Mouse (Mus musculus) left cerebral cortex, adult 2 months (tissue): ENCODE results near the gene Lemd1. TPM values are rescaled to one million over a fixed set of nuclear protein-coding genes. Genes with fewer than 3 reads are reported as not detected.
A peak's percentile ranks its signal among the peaks of the same experiment; 100 is the strongest.

Experiments used
- DNase-seq, 2 experiments: peaks; one replicate each; pipeline ENCODE4 v3.0.0; 2021 to 2022; ENCODE audit warnings: low spot score in 2 of 2, mixed read lengths in 1 of 2; ENCODE audit errors: extremely low spot score in 1 of 2
- H3K27ac ChIP-seq: fragments of 200-600 bp; 2 replicates; pipeline ENCODE4 v1.8.1; 2022
- H3K4me3 ChIP-seq: fragments of 200-600 bp; 2 replicates; pipeline ENCODE4 v1.8.1; 2022
- CTCF ChIP-seq: fragments of 200-600 bp; IDR thresholded peaks from 2 replicates; pipeline ENCODE4 v1.8.1; 2022; ENCODE audit warnings: antibody characterized with exemption, mild to moderate bottlenecking, moderate library complexity
- intact Hi-C: fragments of 180-260 bp; cut with DNase I; formaldehyde crosslinking; loops from one replicate; pipeline ENCODE4 v1.15.1; 2025
- total RNA-seq, 2 experiments: library from RNA; stranded (reverse); gene quantifications; 2 replicates each; pipeline ENCODE4 v1.2.3; 2021

The Lemd1 gene
- total RNA-seq, 2 experiments from 2014 or later, result 3.9 to 6.8 TPM

DNA sequence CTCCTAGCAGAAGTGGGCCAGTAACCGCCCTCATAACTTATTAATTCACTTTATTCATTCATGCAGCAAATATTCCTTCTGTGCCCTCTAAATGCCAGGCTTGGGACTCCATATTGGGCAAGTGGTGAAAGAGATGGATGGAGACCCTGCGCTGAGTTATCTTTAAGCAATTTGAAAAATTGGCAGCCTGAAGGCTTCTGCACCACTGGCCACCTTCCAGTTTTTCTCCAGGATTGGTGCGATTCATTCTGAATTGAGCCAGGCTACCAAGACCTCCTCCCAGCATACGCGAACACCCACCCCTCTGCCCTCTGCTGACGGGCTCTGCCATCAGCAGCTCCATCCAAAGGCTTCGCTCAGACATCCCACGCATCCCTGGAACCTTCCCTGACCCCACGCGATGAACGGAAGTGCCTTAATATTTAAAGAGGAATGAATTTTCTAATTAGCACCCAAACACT, 96.8 kb downstream of the Lemd1 start:
- no peak for DNase-seq
- intact Hi-C loops, result no loop called here
- no peak; the same call in 1 of the 2 replicates for TF ChIP-seq CTCF
- Histone ChIP-seq H3K4me3 (no peak overlapping the region), H3K27ac (no peak overlapping the region)

DNA sequence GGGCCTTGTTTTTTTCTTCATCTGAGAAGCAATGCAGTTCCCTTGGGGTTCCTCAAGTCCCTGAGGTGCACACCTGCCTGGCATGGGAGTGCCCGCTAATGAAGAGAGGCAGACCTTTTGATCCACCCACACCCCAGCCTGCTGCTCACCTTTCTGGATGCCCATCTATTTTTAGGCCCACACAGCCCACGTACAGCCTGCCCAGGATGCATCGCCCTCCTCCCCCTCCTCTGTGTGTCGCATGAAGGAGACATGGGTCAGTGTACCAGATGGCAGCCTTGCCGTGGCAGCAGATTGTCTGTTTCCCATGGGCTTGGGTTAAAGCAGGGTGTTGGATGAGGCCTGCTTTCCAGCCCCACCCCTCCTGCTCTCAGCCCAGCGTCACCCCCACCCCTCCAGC, 98.7 kb downstream of the Lemd1 start:
- Histone ChIP-seq H3K4me3 (no peak overlapping the region), H3K27ac (no peak overlapping the region)
- no peak for DNase-seq
- intact Hi-C loops, result no loop called here
- no peak for TF ChIP-seq CTCF

DNA sequence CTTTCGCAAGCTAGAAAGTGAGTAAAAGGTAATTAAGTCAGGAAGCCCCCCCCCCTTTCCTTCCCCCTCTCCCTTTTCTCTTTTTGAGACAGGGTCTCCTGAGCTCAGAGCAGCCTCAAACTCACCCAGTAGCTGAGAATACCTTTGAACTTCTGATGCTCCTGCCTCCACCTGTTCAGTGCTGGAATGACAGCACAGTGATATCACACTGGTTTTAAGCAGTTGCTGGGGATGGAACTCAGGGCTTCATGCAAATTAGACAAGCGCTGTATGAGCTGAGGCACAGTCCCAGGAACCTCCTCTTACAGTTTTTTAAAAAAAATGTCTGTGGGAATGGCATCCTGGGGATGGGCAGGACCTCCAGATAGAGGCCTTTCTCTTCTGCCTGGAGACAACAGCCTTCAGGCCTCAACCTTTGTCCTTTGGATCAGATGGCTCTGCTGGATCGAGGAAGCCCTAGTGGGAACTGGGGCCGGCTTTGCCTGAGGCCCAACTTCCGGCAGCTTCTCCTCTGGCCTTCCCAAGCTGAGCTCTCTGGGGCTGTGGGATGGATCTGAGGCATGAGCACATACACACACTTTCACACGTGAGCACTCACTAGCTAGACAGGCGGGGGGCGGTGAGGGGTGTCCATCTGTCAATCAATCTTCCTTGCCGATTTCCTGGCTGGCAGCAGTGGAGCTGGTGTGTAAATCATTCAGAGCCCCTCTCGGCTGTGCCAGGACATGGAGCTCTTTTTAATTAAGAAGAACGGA, 99.9 kb downstream of the Lemd1 start:
- intact Hi-C loops, result no loop called here
- Histone ChIP-seq H3K27ac (no peak overlapping the region), H3K4me3 (no peak overlapping the region)
- no peak for DNase-seq
- TF ChIP-seq CTCF, result no peak; the same call in 1 of the 2 replicates

DNA sequence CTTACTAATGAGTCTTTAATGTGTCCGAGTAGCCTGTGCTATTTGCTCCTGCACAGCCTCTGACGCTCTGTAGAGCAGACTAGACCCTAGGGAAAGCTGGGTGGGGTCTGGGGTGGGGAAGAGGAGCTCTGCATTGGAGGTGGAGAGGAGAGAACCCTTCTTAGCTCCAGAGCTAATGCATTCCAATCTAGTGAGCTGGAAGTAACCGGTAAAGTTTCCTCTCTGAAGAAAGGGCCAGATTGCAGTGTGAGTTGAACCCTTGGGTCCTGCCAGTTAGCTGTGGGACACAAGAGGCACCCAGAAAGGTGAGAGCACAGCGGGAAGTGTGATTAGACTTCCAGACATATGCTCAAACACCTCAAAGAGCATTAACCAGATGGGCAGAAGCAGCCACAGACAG, 100.5 kb downstream of the Lemd1 start:
- no peak overlapping the region for H3K27ac ChIP-seq
- intact Hi-C loops, result no loop called here
- H3K4me3 ChIP-seq, result no peak overlapping the region
- no peak for TF ChIP-seq CTCF
- no peak for DNase-seq

DNA sequence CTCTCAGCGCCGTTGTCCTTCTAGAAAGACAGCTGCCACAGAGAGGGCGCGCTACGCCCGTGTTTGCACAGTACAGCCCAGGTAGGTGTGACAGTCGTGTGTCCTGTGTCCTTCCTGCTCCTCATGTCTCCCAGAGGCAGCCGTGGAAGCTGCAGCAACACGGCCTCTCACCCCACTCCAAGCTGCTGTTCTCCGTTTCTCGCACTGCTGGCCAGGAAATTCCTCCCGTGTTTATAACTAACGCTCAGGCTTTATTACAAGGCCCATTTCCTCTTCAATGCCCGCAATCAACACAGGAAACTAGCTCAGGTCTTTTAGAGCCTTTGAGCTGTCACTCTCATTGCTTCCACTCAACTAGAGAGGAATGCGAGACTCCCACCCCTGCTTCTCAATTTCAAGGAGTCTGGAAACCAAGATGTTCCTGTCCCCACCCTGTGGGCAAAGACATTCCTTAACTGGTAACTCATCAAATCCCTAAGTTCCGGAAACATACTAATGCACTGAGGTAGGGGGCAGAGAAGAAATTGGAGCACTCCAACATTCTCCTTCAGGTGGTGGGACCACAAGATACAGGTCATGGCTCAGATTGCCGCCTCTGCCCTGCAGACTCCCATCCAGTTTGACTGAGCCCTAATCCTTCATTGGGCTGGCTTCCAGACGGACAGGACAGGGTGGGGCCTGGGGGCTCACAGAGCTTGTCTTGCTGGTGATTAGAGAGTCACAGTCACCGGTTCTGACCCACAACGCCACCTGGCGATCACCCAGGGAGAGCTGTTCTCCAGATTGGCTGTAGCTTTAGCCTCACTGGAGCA, 101.3 kb downstream of the Lemd1 start:
- intact Hi-C loops, result no loop called here
- DNase-seq, result no peak
- TF ChIP-seq CTCF, result no peak; the same call in none of the 2 replicates
- H3K4me3 ChIP-seq, result no peak overlapping the region
- H3K27ac ChIP-seq, result no peak overlapping the region

DNA sequence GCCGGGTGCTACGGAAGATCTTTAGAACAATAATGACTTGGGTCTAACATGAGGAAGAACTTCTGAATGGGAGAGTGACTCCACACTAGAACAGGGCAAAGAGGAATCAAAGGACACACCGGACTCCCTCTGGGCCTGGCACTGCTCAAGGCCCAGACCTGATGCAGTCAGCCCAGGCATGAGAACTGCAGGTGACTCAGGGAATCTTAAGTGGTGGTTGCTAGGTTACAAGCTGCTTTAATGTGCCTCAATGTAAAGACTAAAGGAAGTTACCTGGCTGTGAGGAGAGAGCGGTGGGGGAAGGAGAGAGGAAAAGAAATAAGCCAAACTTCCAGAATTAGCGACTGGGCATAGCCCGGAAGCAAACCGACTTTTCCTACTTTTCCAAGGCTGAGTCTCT, 104.3 kb downstream of the Lemd1 start:
- H3K4me3 ChIP-seq, result no peak overlapping the region
- intact Hi-C loops, result no loop called here
- DNase-seq, result no peak
- H3K27ac ChIP-seq, result no peak overlapping the region
- no peak for TF ChIP-seq CTCF

DNA sequence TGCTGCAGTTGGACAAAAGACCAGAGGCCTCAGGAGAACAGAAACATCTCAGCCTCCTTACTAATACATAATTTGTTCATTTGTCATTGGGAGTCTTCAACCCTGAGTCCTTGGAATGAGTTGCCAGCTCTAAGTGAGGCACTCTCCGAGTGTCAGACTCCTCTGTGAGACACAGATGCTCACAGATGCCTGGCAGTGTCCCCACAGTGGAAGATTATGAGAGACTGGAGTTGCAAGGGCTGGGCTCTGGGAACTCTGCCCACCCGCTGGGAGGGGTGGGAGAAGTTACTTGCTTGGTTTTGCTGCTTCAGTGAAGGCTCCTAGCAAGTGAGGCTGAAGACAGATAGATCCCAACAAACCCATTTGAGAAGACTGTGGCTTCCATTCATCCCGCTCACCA, 104.8 kb downstream of the Lemd1 start:
- DNase-seq, result no peak

DNA sequence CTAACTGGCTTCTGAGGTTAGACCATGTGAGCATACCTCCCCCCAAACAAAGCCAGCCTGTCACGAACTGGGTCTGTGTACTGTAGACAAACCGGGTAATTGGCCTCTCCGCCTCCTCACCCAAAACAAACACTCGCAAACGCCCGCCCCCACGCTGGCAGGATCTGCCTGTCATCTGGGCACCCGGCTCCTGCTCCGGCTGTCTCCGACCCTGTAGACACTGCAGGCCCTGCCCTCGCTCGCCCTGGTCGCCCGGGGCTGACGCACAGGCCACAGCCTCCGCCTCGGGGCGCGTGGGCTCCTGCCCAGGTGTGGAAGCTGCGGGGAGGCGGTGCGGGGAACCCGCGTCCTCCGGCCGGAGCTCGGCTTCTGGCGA, 107.2 kb downstream of the Lemd1 start, which contains the start of gene Klhdc8a:
Klhdc8a (plus strand) TSS at position 202 of the 376 bp plus-strand sequence.
- Histone ChIP-seq H3K4me3 (peak within 1 kb of the TSS; percentile 54), H3K27ac (peak within 1 kb of the TSS; percentile 86)
- intact Hi-C loops, result no loop called here

More for the DNA sequence above, 104.8 kb downstream of the Lemd1 start:
- no peak for TF ChIP-seq CTCF
- Histone ChIP-seq H3K4me3 (no peak overlapping the region), H3K27ac (no peak overlapping the region)
- intact Hi-C loops, result no loop called here

DNA sequence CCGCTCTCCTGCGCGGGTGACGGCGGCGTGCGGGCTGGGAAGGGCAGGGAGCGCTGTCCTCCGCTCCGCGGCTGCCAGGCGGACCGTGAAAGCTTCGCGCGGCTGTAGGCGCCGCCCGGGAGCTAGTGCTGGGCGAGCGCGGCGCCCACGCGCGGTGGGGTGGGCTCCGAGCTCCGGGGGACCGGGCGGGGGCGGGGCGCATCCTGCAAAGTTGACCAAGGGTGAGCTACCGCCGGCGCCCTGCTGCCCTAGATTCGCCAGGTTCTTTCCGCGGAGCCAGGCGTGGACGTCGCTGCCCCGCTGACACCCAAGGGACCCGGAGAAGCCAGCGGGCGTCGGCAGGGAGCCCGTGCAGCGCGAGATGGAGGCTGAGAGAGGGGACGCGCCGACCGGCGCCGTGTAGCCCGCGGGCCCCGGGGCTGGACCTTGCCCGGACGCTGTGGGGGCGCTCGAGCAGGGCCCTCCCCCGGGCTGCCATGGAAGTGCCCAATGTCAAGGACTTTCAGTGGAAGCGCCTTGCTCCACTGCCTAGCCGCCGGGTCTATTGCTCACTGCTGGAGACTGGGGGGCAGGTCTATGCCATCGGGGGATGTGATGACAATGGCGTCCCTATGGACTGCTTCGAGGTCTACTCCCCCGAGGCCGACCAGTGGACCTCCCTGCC, 107.7 kb downstream of the Lemd1 start:
- H3K27ac ChIP-seq, result peak overlapping the region; percentile 86
- intact Hi-C loops, result no loop called here
- no peak for TF ChIP-seq CTCF
- H3K4me3 ChIP-seq, result peak overlapping the region; percentile 54
- peak; percentile 30 to 48 for DNase-seq

More for the DNA sequence above, 107.2 kb downstream of the Lemd1 start, which contains the start of gene Klhdc8a:
- TF ChIP-seq CTCF, result no peak
- DNase-seq, result peak; percentile 54 to 67

DNA sequence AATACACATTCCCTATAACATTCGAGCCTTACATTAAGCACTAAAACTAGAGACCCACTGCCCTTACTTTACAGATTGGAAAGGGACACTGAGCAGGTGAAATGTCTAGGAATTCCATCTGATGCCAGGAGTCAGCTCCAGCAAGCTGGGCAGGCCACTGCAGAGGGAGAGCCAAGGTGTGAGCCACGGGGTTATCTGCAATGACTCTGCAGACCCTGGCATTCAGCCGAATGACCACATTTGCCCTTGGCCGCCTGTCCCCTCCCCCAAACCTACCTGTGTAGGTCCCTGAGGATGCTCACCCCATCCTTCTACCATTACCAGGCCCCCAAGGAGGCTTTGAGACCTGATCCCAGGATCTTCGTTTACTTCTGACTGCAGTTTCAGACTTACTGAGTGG, 108.5 kb downstream of the Lemd1 start:
- TF ChIP-seq CTCF, result no peak
- no peak for DNase-seq
- intact Hi-C loops, result no loop called here
- H3K4me3 ChIP-seq, result peak overlapping the region; percentile 54
- H3K27ac ChIP-seq, result peak overlapping the region; percentile 86; the same call in 1 of the 2 replicates

DNA sequence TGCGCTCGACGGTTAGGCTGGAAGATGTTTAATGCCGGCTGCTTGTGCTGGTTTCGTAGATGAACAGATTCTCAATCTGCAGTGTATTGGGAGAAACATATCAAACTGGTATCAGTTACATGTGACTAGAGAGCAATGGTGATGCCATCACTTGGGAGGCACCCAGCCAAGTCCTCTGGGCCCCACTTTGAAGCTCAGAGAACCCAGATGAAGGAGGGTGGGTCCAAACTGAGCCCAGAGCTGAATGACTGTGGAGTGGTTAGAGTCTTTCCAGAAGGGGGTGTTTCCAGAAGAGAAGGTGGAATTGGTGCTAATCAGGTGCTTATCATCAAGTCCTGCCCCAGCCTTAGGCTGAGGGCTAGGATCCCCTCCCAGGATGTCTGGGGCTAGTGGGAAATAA, 110.0 kb downstream of the Lemd1 start:
- DNase-seq, result no peak
- intact Hi-C loops, result no loop called here

DNA sequence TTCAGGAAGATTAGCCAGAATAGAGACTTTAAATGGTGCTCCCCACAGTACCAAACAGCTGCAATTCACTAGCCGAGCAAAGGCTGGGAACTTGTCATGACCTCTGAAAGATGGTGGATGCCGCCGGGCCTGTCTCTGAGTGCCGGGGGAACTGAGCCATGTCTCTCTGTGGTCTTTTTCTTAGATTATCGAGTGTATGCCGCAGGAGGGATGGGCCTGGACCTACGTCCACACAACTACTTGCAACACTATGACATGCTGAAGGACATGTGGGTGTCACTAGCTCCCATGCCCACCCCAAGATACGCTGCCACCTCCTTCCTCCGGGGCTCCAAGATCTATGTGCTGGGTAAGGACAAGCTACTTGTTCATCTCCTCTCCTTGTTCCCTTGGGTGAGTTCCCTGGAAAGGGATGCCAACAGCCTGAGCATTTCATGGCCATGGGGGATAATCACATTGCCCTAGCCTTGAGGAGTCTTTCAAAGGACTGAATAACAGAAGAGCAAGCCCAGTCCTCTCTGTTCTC, 111.2 kb downstream of the Lemd1 start:
- intact Hi-C loops, result no loop called here
- TF ChIP-seq CTCF, result no peak
- DNase-seq, result no peak
- Histone ChIP-seq H3K4me3 (no peak overlapping the region), H3K27ac (no peak overlapping the region)

More for the DNA sequence above, 110.0 kb downstream of the Lemd1 start:
- TF ChIP-seq CTCF, result no peak
- H3K4me3 ChIP-seq, result no peak overlapping the region
- H3K27ac ChIP-seq, result no peak overlapping the region
